Mouse (Mus musculus) lung, postnatal 0 days (tissue): ENCODE measurements around the gene Muc1.

Source experiments
- CTCF ChIP-seq: IDR thresholded peaks from 2 replicates; pipeline ENCODE4 v1.5.1; 2016; ENCODE audit warnings: antibody characterized with exemption, mild to moderate bottlenecking
- EP300 ChIP-seq: IDR thresholded peaks from 2 replicates; pipeline ENCODE4 v1.6.1; 2016; ENCODE audit warnings: antibody characterized with exemption, mild to moderate bottlenecking, control low read depth

DNA sequence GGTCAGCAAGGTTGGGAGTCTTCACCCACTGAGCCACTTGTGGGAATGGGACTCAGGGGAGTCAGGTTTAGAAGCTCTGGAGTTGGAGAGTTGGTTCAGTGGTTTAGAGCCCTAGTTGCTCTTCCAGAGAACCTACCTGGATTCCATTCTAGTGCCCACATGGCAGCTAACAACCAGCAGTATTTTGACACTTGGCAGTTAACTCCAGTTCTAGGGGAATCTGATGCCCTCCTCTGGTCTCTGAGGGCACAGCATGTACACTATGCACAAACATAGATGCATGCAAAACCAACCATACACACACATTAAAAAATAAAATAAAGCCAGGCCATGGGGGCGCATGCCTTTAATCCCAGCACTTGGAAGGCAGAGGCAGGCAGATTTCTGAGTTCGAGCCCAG is 35.0 kb upstream of the Muc1 start:
- TF ChIP-seq CTCF, result peak; percentile 63
- no peak for TF ChIP-seq EP300
